Mouse (Mus musculus): Measurements from ENCODE around the gene Fam171a2.

Fam171a2 gene

DNA sequence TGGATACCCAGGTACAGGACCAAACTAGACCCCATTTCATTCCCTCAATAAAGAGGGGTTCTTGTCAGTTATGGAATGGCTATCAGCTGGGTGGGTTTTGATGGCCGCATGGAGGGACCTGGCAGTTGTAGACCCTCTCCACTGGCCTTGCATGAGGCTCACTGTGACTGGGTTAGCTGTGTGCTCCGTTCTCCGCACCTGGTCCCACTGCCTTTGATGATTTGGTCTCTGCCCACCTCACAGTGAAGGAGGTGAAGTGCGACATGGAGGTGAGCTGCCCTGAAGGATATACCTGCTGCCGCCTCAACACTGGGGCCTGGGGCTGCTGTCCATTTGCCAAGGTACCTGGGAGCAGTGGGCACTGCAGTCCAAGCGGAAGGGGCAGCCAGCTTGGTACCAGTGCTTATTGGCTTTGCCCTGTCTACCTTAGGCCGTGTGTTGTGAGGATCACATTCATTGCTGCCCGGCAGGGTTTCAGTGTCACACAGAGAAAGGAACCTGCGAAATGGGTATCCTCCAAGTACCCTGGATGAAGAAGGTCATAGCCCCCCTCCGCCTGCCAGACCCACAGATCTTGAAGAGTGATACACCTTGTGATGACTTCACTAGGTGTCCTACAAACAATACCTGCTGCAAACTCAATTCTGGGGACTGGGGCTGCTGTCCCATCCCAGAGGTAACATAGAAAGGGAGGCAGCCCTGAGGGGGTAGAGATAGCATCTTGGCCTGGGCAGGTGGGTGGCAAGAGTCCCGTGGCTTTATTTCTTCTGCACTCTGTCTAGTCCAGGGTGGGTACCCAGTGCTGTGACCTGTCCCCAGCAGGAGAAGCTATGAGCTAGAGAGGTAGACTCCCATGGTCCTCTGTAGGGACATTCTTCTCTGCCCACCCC, 12.4 kb downstream of the Fam171a2 start:
- whole genome bisulfite sequencing = 86% methylated on average over 11 of the region's 11 CpGs

GRCm38 (mm10) chr11:102434406-102434805, 13.1 kb downstream of the Fam171a2 start:
- WGBS = 6% methylated on average over 7 of the region's 7 CpGs

DNA sequence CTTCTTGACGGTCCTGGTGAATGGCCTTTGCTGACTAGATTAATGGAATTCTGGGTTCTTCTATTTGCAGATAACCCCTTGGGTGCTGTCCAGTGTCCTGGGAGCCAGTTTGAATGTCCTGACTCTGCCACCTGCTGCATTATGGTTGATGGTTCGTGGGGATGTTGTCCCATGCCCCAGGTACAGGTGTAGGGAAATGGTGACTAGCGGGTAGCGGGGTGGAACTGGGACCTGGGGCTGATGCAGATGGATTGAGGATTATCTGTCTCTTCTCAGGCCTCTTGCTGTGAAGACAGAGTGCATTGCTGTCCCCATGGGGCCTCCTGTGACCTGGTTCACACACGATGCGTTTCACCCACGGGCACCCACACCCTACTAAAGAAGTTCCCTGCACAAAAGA, 13.6 kb downstream of the Fam171a2 start:
- 84% methylated on average over 7 of the region's 7 CpGs for WGBS

DNA sequence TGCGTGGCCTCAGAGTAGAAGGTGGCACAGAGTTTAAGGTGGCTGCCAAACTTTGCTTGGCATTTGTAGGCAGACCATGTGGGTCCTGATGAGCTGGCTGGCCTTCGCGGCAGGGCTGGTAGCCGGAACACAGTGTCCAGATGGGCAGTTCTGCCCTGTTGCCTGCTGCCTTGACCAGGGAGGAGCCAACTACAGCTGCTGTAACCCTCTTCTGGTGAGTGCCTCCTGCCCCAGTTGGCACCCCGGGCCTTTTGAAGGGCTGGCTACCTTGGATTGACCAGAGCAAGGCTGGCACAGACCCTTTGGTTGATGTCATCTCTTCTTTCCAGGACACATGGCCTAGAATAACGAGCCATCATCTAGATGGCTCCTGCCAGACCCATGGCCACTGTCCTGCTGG, 14.6 kb downstream of the Fam171a2 start:
- WGBS = 46% methylated on average over 6 of the region's 6 CpGs

DNA sequence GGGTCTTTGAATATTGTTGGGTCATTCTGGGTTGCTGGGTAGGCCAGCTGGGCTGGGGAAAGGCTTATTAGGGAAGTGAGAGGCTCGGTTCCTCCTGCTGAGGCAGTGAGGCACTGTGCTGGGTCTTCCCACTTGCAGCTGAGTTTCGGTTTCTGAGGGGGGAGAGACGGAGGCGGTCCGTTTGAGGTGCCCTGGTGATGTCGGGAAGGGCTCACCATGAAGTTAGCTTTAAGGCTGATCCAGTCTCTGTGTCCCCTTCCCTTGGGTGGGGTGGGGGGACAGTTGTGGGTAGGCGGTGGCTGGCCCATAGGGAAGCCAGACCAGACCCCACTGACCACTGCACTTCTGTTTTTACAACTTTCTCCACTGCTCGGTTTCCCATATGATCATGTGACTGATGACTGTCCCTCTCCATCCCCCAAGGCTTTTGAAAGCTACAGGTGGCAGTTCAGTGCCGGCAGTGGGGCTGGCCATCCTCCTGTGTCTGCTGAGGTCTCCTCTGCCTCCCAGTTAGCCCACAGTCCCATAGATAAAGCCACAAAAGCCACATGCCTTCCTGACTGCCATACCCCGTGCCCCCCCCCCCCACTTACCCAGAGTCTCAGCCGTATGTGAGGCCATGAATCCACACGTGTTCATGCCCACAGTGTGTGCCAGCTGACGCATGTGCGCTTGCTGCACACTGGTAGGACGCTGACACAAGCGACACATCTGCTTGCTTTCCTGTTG, 15.2 kb downstream of the Fam171a2 start:
- 45% methylated on average over 16 of the region's 16 CpGs for WGBS

GRCm38 (mm10) chr11:102431728-102432114, 15.8 kb downstream of the Fam171a2 start:
- 64% methylated on average over 3 of the region's 3 CpGs for WGBS

DNA sequence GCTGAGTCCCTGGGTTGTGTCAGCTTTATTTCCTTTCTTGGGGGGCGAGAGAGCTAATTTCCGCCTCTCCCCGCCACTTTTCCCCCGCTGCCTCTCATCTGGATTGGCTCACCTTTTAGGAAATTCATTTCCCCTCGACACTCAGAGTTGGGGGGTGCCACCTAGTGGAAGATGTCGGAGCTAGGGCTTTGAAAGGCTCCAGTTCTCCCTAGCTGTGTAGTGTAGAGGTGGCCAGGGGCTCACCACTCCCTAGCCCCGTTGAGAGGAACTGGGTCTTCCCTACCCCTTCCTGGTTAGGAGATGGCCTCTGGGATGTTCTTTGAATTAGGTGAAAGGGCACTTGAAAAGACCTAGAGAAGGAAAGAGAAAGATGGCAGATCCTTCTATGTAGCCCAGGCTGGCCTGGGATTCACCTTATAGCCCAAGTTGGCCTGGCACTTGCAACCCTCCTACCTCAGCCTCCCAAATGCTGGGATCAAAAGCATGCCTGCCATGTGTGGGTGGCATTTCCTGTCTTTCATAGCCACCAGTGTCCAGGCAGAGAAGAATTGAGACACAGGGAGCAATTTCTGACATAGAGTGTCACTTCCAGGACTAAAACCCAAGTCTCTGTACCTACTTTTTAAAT, 16.4 kb downstream of the Fam171a2 start:
- WGBS = under 1% methylated on average over 7 of the region's 7 CpGs

- 0% methylated on average over 29 of the region's 29 CpGs for WGBS
Observed at GRCm38 (mm10) chr11:102430121-102431017, 17.1 kb downstream of the Fam171a2 start, which contains the start of gene Grn. Gene Grn (plus strand): TSS chr11:102430315.

DNA sequence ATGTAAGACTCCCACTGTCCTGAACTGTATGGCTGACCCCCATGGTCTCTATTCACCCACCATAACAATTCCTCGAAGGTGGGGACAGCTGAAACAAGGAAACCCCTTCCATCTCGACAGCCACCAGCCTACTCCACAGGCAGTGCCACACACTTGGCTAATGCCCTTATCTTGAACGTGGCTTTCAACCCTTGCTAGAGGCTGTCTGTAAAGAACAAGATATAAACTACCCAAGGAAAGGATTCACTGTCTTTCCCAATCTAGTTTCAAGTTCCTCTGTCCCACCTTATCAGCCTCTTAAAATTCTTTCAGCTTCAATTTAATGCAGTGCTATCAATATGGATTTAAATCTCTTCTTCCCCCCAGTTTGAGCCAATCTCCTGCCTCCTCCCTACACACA, 17.9 kb downstream of the Fam171a2 start:
- 42% methylated on average over 3 of the region's 3 CpGs for WGBS

DNA sequence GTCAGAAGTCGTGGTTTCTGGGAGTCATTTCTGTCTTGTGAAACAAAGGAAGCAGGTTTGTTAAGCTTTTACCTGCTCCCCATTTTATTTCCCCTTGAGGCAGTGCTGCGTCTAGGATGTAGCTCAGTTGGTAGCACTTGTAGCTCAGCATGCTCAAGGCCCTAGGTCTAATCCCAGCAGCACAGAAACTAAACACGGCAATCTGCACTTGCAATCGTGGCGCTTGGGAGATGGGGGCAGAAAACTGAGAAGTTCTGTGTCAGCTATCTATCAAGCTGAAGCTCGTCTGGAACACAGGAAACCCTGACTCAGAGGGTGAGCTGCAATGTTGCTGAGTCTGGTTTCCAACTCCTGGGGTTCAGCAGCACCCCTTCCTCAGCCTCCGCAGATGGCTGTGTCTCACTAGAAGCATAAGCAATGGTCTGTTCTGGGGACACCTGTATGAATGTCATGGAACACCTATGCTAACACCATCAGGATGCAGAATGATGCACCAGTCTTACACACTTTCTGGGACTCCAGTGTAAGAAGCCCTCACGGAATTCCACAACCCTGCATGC, 18.4 kb downstream of the Fam171a2 start:
- WGBS = 66% methylated on average over 8 of the region's 8 CpGs

GRCm38 (mm10) chr11:102425555-102426316, 21.7 kb downstream of the Fam171a2 start:
- 85% methylated on average over 8 of the region's 8 CpGs for whole genome bisulfite sequencing

GRCm38 (mm10) chr11:102424666-102425065, 22.8 kb downstream of the Fam171a2 start:
- 91% methylated on average over 6 of the region's 6 CpGs for WGBS

GRCm38 (mm10) chr11:102421559-102421958, 25.9 kb downstream of the Fam171a2 start:
- 64% methylated on average over 8 of the region's 8 CpGs for WGBS

DNA sequence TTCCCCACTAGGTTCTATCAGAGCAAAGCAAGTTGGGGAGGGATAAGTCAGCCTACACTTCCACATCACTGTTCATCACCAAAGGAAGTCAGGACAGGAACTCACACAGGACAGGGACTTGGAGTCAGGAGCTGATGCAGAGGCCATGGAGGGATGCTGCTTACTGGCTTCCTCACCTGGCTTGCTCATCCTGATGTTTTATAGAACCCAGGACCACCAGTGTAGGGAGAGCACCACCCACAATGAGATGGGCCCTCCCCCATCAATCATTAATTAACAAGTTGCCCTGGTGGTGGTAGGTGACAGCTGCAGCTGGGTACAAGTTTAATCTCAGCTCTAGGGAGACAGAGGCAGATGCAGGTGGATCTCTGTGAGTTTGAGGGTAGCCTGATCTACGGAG, 30.3 kb downstream of the Fam171a2 start:
- WGBS = 86% methylated on average over 1 of the region's 1 CpGs

- 83% methylated on average over 10 of the region's 10 CpGs for WGBS
Observed at GRCm38 (mm10) chr11:102415034-102415802, 32.3 kb downstream of the Fam171a2 start.

DNA sequence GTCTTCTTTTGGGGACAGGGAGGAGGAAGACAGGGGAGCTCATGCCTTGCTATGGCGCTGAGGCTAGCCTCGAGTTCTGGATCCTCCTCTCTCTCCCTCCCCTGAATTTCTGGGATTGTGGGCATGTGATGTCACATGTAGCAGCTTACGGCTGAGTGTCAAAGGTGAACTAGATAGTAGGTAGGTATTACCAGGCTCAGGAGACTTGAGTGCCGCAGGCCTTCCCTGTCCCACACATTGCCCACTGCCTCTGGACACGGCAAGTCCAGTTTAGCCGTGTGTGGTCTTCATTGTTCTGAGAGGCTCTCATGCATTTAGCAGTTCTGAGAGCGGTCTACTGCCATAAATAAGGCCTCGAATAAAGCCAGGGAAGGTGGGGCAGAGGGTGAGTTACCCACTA, 34.4 kb downstream of the Fam171a2 start:
- 81% methylated on average over 8 of the region's 8 CpGs for WGBS

- WGBS = 6% methylated on average over 11 of the region's 11 CpGs
Observed at GRCm38 (mm10) chr11:102411704-102412103, 35.8 kb downstream of the Fam171a2 start.

DNA sequence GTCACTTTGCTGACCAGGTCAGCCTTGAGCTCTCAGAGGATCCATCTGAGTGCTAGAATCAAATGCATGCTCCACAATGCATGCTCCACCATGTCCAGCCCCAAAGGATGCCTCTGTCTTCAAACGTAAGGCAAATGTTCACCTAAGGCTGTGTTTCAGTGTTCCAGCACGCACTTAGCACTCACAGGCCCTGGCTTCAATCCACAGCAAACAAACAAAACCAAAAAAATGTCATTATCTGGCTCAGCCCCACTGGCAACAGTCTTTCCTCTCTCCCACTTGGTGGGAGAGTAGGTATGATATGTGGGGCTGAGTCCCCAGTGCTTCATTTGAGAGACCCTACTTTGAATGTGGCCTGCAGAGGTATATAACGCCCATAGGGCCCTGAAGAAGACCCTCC, 36.4 kb downstream of the Fam171a2 start:
- WGBS = 71% methylated on average over 3 of the region's 3 CpGs

- WGBS = 83% methylated on average over 3 of the region's 3 CpGs
Observed at GRCm38 (mm10) chr11:102410345-102410744, 37.1 kb downstream of the Fam171a2 start.

All from cerebral cortex, adult 2 months (tissue).